Mouse (Mus musculus): ENCODE measurements around the gene Myo1f. TPM values are rescaled to one million over a fixed set of nuclear protein-coding genes. Genes with fewer than 3 reads are reported as not detected.

The Myo1f gene
- polyA plus RNA-seq, 1 experiment from 2014 or later, result 5.2 TPM

- ATAC-seq (ENCODE audit: low read depth), result peak; percentile 39
- 9% methylated on average over 2 of the region's 2 CpGs for WGBS
- H3K36me3 ChIP-seq (ENCODE audit: control insufficient read depth, insufficient read depth, low read length), result peaks cover 21% of the 10 kb centered on the region
- H3K4me3 ChIP-seq (ENCODE audit: low read length), result peak overlapping the region; percentile 76
- no peaks in the 10 kb centered on the region for H3K9me3 ChIP-seq (ENCODE audit: control insufficient read depth, low read length)
- H3K4me2 ChIP-seq (ENCODE audit: low read depth, low read length), result peak overlapping the region; percentile 88
- no peaks in the 10 kb centered on the region for H3K27me3 ChIP-seq (ENCODE audit: control insufficient read depth, insufficient read depth, low read depth, low read length)
- H3K9ac ChIP-seq (ENCODE audit: low read length), result peak overlapping the region; percentile 89
- peak overlapping the region; percentile 98 for H3K27ac ChIP-seq (ENCODE audit: low read length)
- peaks cover 31% of the 10 kb centered on the region for H3K4me1 ChIP-seq (replicated peaks; ENCODE audit: control insufficient read depth, insufficient read depth, low read length)
These were observed 30.6 kb upstream of the Myo1f start for GRCm38 (mm10) chr17:33524806-33525373.

- Histone ChIP-seq H3K9ac (ENCODE audit: low read length) (peak overlapping the region; percentile 45; the same call in 1 of the 2 replicates), H3K4me3 (ENCODE audit: low read length) (peak overlapping the region; percentile 76)
- peak; percentile 31; the same call in 1 of the 2 replicates for ATAC-seq (ENCODE audit: low read depth)
These were observed 29.0 kb upstream of the Myo1f start for GRCm38 (mm10) chr17:33526506-33526905.

GRCm38 (mm10) chr17:33539106-33539675 lies 16.3 kb upstream of the Myo1f start:
- peak; percentile 49; the same call in 1 of the 2 replicates for ATAC-seq (ENCODE audit: low read depth)
- Histone ChIP-seq H3K4me1 (replicated peaks; ENCODE audit: control insufficient read depth, insufficient read depth, low read length) (no peaks in the 10 kb centered on the region), H3K4me2 (ENCODE audit: low read depth, low read length) (no peak overlapping the region), H3K4me3 (ENCODE audit: low read length) (no peak overlapping the region), H3K9ac (ENCODE audit: low read length) (no peak overlapping the region), H3K36me3 (ENCODE audit: control insufficient read depth, insufficient read depth, low read length) (peaks cover 48% of the 10 kb centered on the region), H3K9me3 (ENCODE audit: control insufficient read depth, low read length) (no peaks in the 10 kb centered on the region), H3K27me3 (ENCODE audit: control insufficient read depth, insufficient read depth, low read depth, low read length) (no peaks in the 10 kb centered on the region), H3K27ac (ENCODE audit: low read length) (no peak overlapping the region)
- 87% methylated on average over 3 of the region's 3 CpGs for WGBS

More at GRCm38 (mm10) chr17:33526506-33526905, 29.0 kb upstream of the Myo1f start:
- peak overlapping the region; percentile 98 for H3K27ac ChIP-seq (ENCODE audit: low read length)
- peak overlapping the region; percentile 88 for H3K4me2 ChIP-seq (ENCODE audit: low read depth, low read length)
- H3K36me3 ChIP-seq (ENCODE audit: control insufficient read depth, insufficient read depth, low read length), result peaks cover 36% of the 10 kb centered on the region
- 50% methylated on average over 3 of the region's 3 CpGs for WGBS
- peaks cover 30% of the 10 kb centered on the region for H3K4me1 ChIP-seq (replicated peaks; ENCODE audit: control insufficient read depth, insufficient read depth, low read length)
- H3K9me3 ChIP-seq (ENCODE audit: control insufficient read depth, low read length), result no peaks in the 10 kb centered on the region
- H3K27me3 ChIP-seq (ENCODE audit: control insufficient read depth, insufficient read depth, low read depth, low read length), result no peaks in the 10 kb centered on the region

DNA sequence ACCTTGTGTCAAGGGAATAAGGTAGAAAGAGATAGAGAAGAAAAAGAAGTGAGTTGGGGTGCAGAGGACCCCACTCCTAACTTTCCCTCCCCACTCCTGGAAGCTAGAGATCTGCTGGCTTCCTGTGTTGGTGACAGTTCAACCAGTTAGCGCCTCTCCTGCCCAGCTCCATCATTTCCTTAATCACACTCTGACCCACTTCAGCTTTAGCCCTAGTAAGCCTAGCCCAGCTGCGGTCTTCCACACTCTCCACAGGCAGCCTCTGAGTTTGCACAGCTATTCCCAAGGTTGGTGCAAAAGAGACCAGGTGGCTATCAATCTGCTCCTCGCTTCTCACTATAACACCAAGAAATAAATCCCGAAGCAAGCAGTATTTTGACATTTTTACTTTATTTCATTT lies 15.6 kb upstream of the Myo1f start:
- Histone ChIP-seq H3K36me3 (ENCODE audit: control insufficient read depth, insufficient read depth, low read length) (peaks cover 43% of the 10 kb centered on the region), H3K4me2 (ENCODE audit: low read depth, low read length) (no peak overlapping the region), H3K27me3 (ENCODE audit: control insufficient read depth, insufficient read depth, low read depth, low read length) (no peaks in the 10 kb centered on the region), H3K27ac (ENCODE audit: low read length) (no peak overlapping the region), H3K4me1 (replicated peaks; ENCODE audit: control insufficient read depth, insufficient read depth, low read length) (no peaks in the 10 kb centered on the region), H3K9ac (ENCODE audit: low read length) (no peak overlapping the region), H3K9me3 (ENCODE audit: control insufficient read depth, low read length) (no peaks in the 10 kb centered on the region), H3K4me3 (ENCODE audit: low read length) (no peak overlapping the region)
- WGBS, result 88% methylated on average over 4 of the region's 4 CpGs
- no peak for ATAC-seq (ENCODE audit: low read depth)

DNA sequence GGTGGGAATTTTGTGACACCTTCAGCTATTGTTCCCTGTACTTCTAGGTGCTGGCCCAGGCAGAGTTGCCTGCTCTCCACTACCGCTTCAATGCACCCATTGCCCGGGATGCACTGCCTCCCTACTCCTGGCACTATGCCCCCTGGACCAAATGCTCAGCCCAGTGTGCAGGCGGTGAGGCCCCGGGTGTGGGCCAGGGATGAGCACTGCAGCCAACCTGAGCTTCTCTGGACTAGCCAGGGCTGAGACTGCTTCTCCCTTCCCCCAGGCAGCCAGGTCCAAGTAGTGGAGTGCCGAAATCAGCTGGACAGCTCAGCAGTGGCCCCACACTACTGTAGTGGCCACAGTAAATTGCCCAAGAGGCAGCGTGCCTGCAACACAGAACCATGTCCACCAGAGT lies 6.3 kb upstream of the Myo1f start:
- H3K9ac ChIP-seq (ENCODE audit: low read length), result no peak overlapping the region
- no peak overlapping the region for H3K27ac ChIP-seq (ENCODE audit: low read length)
- no peaks in the 10 kb centered on the region for H3K27me3 ChIP-seq (ENCODE audit: control insufficient read depth, insufficient read depth, low read depth, low read length)
- no peaks in the 10 kb centered on the region for H3K4me1 ChIP-seq (replicated peaks; ENCODE audit: control insufficient read depth, insufficient read depth, low read length)
- no peaks in the 10 kb centered on the region for H3K9me3 ChIP-seq (ENCODE audit: control insufficient read depth, low read length)
- 93% methylated on average over 6 of the region's 6 CpGs for WGBS
- ATAC-seq (ENCODE audit: low read depth), result no peak
- no peak overlapping the region for H3K4me3 ChIP-seq (ENCODE audit: low read length)
- H3K36me3 ChIP-seq (ENCODE audit: control insufficient read depth, insufficient read depth, low read length), result peaks cover 42% of the 10 kb centered on the region
- no peak overlapping the region for H3K4me2 ChIP-seq (ENCODE audit: low read depth, low read length)

DNA sequence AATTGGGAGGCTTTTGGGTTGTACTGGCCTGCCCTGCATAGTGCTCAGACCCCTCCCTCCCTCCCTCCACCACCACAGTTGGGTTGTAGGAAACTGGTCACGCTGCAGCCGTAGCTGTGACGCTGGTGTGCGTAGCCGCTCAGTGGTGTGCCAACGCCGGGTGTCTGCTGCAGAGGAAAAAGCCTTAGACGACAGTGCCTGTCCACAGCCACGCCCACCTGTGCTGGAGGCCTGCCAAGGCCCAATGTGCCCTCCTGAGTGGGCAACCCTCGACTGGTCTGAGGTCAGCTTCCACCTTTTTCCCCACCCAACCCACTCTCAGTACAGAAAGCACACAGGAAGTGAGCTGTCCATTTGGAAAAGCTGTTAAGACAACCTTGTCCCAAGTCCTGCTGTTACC lies 5.1 kb upstream of the Myo1f start:
- H3K4me2 ChIP-seq (ENCODE audit: low read depth, low read length), result no peak overlapping the region
- no peaks in the 10 kb centered on the region for H3K4me1 ChIP-seq (replicated peaks; ENCODE audit: control insufficient read depth, insufficient read depth, low read length)
- WGBS, result 70% methylated on average over 10 of the region's 10 CpGs
- no peak for ATAC-seq (ENCODE audit: low read depth)
- no peaks in the 10 kb centered on the region for H3K9me3 ChIP-seq (ENCODE audit: control insufficient read depth, low read length)
- H3K27me3 ChIP-seq (ENCODE audit: control insufficient read depth, insufficient read depth, low read depth, low read length), result no peaks in the 10 kb centered on the region
- H3K36me3 ChIP-seq (ENCODE audit: control insufficient read depth, insufficient read depth, low read length), result peaks cover 36% of the 10 kb centered on the region
- no peak overlapping the region for H3K9ac ChIP-seq (ENCODE audit: low read length)
- H3K27ac ChIP-seq (ENCODE audit: low read length), result no peak overlapping the region
- no peak overlapping the region for H3K4me3 ChIP-seq (ENCODE audit: low read length)

DNA sequence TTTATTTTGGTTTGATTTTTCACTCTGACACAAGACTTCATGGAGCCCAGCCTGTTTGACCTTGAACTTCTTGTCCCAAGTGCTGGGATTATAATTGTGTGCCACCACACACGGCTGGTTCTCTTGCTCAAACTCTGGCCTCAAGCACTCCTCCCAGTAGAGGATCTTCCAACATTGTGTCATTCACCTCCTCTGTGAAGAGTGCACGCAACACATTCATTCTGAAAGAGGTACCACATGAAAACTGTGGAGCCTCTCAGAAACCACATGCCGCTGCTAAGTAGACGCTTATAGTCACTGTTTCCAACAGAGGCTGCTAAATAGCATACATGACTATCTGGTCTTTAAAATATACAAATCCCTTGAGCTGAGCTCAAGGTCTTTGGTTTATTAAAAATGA lies 3.4 kb upstream of the Myo1f start:
- no peaks in the 10 kb centered on the region for H3K4me1 ChIP-seq (replicated peaks; ENCODE audit: control insufficient read depth, insufficient read depth, low read length)
- no peak overlapping the region for H3K4me2 ChIP-seq (ENCODE audit: low read depth, low read length)
- H3K4me3 ChIP-seq (ENCODE audit: low read length), result no peak overlapping the region
- WGBS, result 84% methylated on average over 4 of the region's 4 CpGs
- H3K27me3 ChIP-seq (ENCODE audit: control insufficient read depth, insufficient read depth, low read depth, low read length), result no peaks in the 10 kb centered on the region
- no peak overlapping the region for H3K27ac ChIP-seq (ENCODE audit: low read length)
- H3K9ac ChIP-seq (ENCODE audit: low read length), result no peak overlapping the region
- H3K36me3 ChIP-seq (ENCODE audit: control insufficient read depth, insufficient read depth, low read length), result peaks cover 30% of the 10 kb centered on the region
- ATAC-seq (ENCODE audit: low read depth), result no peak
- no peaks in the 10 kb centered on the region for H3K9me3 ChIP-seq (ENCODE audit: control insufficient read depth, low read length)

DNA sequence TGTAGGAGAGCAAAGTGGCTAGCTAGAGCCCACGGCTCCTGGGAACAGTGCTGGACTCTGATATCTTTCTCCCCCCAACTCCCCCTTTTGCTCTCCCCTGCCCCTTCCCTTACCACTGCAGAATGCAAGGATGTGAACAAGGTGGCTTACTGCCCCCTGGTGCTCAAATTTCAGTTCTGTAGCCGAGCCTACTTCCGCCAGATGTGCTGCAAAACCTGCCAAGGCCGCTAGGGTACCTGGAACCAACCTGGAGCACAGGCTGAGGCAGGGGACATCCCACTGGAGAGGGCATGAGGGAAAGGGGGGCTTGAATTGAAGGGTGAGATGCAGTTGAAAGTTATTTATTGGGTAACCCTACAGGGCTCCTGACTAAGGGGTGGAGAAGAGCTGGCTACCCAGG lies 2.5 kb upstream of the Myo1f start:
- peaks cover 26% of the 10 kb centered on the region for H3K36me3 ChIP-seq (ENCODE audit: control insufficient read depth, insufficient read depth, low read length)
- no peak for ATAC-seq (ENCODE audit: low read depth)
- 50% methylated on average over 4 of the region's 4 CpGs for WGBS

GRCm38 (mm10) chr17:33554536-33554935 lies 971 bp upstream of the Myo1f start:
- 86% methylated on average over 1 of the region's 1 CpGs for WGBS
- no peak for ATAC-seq (ENCODE audit: low read depth)
- H3K4me2 ChIP-seq (ENCODE audit: low read depth, low read length), result no peak overlapping the region
- H3K9ac ChIP-seq (ENCODE audit: low read length), result no peak overlapping the region
- H3K9me3 ChIP-seq (ENCODE audit: control insufficient read depth, low read length), result no peaks in the 10 kb centered on the region
- no peak overlapping the region for H3K4me3 ChIP-seq (ENCODE audit: low read length)
- H3K36me3 ChIP-seq (ENCODE audit: control insufficient read depth, insufficient read depth, low read length), result peaks cover 24% of the 10 kb centered on the region
- no peaks in the 10 kb centered on the region for H3K27me3 ChIP-seq (ENCODE audit: control insufficient read depth, insufficient read depth, low read depth, low read length)
- H3K27ac ChIP-seq (ENCODE audit: low read length), result no peak overlapping the region
- H3K4me1 ChIP-seq (replicated peaks; ENCODE audit: control insufficient read depth, insufficient read depth, low read length), result no peaks in the 10 kb centered on the region

More for the DNA sequence above, 2.5 kb upstream of the Myo1f start:
- Histone ChIP-seq H3K4me3 (ENCODE audit: low read length) (no peak overlapping the region), H3K27me3 (ENCODE audit: control insufficient read depth, insufficient read depth, low read depth, low read length) (no peaks in the 10 kb centered on the region), H3K27ac (ENCODE audit: low read length) (no peak overlapping the region), H3K4me1 (replicated peaks; ENCODE audit: control insufficient read depth, insufficient read depth, low read length) (no peaks in the 10 kb centered on the region), H3K9ac (ENCODE audit: low read length) (no peak overlapping the region), H3K9me3 (ENCODE audit: control insufficient read depth, low read length) (no peaks in the 10 kb centered on the region), H3K4me2 (ENCODE audit: low read depth, low read length) (no peak overlapping the region)
